Mouse (Mus musculus): ENCODE data around the gene Msl3l2.

DNA sequence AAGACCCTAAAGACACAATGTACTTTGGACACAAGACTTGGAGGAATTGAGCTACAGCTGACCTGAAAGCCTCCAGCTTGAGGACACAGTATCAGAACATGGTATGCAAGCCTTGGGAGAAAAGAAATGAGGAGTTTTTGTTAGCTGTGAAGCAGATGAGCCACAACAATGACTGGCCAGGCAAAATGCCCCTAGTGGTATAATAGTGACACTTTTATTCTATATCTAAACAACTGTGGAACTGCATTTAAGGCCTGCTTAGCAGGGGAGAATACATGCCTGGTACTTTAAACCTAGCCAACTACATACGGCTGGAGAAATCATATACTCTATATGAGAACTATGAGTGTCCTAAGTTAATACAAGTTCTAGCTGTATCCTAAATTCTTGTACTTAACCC, 20.3 kb downstream of the Msl3l2 start:
- TF ChIP-seq POLR2A (IDR thresholded peaks at IDR 0.05; ENCODE audit: low read depth, low read length) (no peak), CTCF (conservative IDR thresholded peaks at IDR 0.05; ENCODE audit: insufficient read depth, insufficient read length, low read depth, low read length) (no peak)

Measured in kidney, adult 2 months (tissue).